Mouse (Mus musculus) adrenal gland, adult 8-10 months (tissue): ENCODE measurements at regions not wholly inside any gene's neighbourhood (a gene's known extent, or its start where the extent isn't known, plus 50 kb on each side); places are given as distances from the start of the nearest gene placed in this dataset.

Source experiments
- DNase-seq: peaks from one replicate; pipeline ENCODE4 v3.0.0; 2022

DNA sequence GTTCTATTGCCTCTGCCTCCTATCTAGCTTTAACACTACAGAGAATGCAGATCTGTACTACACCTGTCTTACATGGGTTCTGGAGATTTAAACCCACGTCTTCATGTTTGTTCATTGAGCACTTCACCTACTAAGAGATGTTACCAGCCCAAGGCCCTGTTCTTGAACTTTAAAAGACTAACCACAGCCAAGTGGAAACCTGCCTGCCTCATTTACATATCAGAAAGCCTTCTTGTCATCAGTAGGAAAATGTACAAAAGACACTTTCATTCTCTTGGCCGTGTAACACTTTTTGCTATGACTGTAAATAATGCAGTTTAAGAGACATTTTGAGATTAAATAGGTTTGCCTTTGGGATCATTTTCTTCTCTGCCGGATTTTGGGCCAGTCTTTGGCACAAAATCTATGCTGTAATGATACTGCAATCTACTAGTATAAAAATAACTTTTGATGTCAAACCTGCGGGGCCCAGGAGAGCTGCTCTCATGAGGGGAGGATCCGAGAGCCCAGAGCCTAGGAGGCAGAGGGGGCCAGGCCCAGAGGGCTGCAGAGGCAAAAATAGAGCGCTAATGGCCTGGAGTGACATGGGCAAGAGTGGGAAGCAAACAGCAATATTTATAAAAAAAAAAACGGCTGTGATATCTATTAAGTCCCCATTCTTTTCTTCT, 318.4 kb upstream of the Myo3a start:
- no peak for DNase-seq

GRCm38 (mm10) chr2:21909481-21909966, 317.8 kb upstream of the Myo3a start:
- DNase-seq = peak; percentile 20

- DNase-seq = peak; percentile 12
Measured at GRCm38 (mm10) chr2:21917804-21918690, 309.3 kb upstream of the Myo3a start.

DNA sequence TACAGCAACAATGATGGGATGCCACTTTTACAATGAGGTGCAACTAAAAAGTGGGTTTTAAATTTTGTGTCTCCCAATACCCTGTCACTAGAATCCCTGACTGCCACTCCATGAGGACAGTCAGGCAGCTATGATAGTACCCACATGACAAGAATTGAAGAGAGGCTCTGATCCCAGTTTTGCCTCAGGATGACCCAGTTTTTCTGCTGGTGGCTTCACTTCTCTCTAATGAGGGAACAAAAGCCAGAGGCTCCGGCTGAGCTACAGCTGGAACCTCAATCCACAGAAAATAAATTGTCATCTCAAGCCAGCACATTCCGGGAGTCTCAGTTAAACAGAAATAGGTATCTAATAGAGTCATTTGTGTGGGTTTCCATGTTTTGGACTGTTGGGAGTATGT, 308.2 kb upstream of the Myo3a start:
- no peak for DNase-seq

- no peak for DNase-seq
Measured at GRCm38 (mm10) chr2:21927656-21928055, 299.6 kb upstream of the Myo3a start.

DNA sequence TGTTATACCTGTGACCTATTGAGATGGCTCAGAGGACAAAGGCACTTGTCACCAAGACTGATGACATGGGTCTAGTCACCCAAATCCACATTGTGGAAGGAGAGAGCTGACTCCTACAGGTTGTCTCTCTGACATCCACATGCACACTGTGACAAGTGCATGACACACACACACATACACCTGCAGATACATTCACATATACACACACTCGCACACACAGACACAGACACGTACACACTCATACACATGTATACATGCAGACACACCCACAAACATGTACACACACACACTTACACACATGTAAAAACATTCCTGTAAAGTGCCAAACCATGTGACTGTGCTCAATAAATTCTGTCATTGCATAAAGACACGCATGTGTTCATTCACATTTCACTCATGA, 287.3 kb upstream of the Myo3a start:
- DNase-seq = no peak

GRCm38 (mm10) chr2:21940797-21941487, 286.4 kb upstream of the Myo3a start:
- no peak for DNase-seq

GRCm38 (mm10) chr2:21941488-21942000, 285.8 kb upstream of the Myo3a start:
- no peak for DNase-seq

DNA sequence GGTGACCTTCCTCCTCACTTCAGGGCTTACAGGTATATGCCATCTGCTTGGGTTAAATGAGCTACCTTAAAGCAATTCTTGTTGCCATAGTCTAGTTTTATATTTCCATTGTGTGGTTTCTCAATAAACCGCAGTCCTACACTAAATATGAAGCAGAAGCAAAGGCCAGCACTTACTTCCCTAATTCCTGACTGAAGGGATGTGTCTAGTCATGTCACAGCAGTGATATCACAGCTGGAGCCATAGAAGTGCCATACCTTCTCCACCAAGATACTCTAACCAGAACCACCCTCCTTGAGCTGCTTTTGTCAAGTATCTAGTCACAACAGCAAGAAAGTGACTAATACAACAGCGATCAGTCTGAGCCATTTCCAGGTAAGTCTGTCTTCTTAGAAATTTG, 283.6 kb upstream of the Myo3a start:
- DNase-seq = no peak

GRCm38 (mm10) chr2:21946484-21946883, 280.8 kb upstream of the Myo3a start:
- no peak for DNase-seq

GRCm38 (mm10) chr2:21951279-21951678, 276.0 kb upstream of the Myo3a start:
- no peak for DNase-seq

DNA sequence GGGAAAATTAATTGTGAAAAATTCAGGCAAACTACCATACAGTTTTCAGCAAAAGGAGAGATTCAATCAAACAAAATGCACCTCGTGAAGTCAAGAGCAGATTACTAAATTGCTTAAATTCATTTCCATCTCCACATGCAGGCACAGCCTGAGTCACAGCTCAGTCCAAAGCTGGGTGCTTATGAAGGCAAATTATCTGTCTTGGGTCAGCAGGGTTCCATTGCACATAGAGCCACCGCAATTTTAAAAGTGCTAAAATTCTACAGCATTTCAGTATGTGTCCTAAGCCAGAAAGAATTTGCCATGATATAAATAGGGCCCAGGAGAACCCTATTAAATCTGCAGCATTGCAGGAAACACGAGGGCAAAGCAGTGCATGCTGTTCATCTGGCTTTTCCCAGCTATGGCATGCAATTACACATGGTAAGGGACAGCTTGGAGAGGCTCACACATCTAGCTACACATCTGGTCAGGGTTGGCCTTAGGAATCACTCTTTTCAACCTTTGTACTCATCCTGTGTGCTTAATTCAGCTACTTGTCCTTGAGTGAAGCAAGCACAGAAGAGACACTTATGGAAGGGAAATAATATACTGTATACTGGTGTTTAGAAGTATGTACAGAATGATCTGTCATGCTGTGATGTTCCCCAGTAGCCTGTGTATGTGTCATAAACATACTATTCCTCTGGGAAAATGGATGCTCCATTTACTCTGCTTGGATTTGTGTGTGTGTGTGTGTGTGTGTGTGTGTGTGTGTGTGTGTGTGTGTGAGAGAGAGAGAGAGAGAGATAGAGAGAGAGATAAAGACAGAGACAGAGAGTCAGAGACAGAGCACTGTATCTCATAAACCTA, 271.0 kb upstream of the Myo3a start:
- DNase-seq = no peak

- DNase-seq = no peak
Measured at GRCm38 (mm10) chr2:21958365-21958764, 268.9 kb upstream of the Myo3a start.

GRCm38 (mm10) chr2:21958802-21959201, 268.5 kb upstream of the Myo3a start:
- DNase-seq = no peak

DNA sequence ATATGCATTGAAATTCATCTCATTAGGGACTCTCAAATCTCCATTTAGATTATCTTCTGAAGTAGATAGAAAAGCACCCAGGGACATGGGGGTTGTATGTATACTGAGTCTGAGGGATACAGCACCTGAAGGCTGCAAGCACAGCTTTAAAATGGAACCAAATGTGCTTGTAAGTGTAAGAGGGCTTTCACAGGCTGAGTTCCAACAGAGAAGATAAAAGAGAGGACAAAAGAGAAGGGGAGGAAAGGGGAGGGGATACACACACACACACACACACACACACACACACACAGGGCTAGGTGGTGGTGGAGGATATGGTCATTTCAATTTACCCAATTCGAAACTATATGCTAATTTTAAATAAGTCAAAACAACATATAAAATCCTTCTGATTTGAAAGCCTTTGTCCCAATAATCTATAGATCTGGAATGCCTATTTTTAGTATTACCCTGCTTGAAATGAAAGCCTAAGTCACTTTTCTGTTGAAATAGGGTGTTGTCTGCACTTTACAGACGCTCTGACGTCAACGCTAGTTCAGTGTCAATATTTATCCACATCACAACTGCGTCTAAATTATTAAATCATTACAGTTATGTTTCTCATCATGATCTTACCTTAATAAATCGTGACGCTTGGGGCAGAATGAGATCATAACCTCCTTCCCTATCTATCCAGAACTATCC, 263.8 kb upstream of the Myo3a start:
- no peak for DNase-seq

GRCm38 (mm10) chr2:21964027-21964605, 263.2 kb upstream of the Myo3a start:
- DNase-seq = no peak

- DNase-seq = no peak
Measured at GRCm38 (mm10) chr2:21970774-21971406, 256.4 kb upstream of the Myo3a start.

DNA sequence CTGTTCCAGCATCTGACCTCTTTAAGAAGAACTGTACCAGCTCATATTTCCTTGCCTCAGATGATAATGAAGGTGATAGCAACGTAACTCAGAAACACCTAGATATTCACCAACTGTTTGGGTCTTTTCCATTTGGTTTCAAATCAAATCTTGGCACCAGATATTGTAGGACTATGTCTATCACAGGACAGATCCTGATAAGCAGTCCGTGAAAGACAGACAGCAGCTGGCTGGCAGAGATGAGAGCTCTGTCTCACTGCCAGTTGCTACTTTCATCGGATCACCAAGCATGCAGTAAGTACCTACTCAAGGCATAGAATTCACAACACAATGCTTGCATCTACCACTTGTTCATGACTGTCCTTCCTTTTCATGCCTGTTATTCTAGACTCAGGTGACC, 252.7 kb upstream of the Myo3a start:
- no peak for DNase-seq

- DNase-seq = no peak
Measured at GRCm38 (mm10) chr2:21975547-21975946, 251.8 kb upstream of the Myo3a start.

GRCm38 (mm10) chr2:21976337-21976736, 251.0 kb upstream of the Myo3a start:
- DNase-seq = no peak
